Mouse (Mus musculus) midbrain, postnatal 0 days (tissue): ENCODE measurements around the gene Med15. TPM values are rescaled to one million over a fixed set of nuclear protein-coding genes. Genes with fewer than 3 reads are reported as not detected.

Source experiments
- ATAC-seq: fragments of 200-750 bp; cut with Nextera tagmentation; 2 replicates; pipeline ENCODE4 v1.8.0; 2017; ENCODE audit warnings: moderate number of reproducible peaks, mild to moderate bottlenecking, moderate TSS enrichment, moderate library complexity; ENCODE audit not compliant: low FRiP score
- DNase-seq: peaks from one replicate; pipeline ENCODE4 v3.0.0-alpha.2; 2015; ENCODE audit warnings: low spot score
- H3K27ac ChIP-seq: fragments of 300-500 bp; sonication (generic); 2 replicates; pipeline ENCODE4 v1.5.1; 2014; ENCODE audit warnings: low read depth, mild to moderate bottlenecking, low read length, mixed read lengths
- H3K27me3 ChIP-seq: fragments of 300-500 bp; sonication (generic); 2 replicates; pipeline ENCODE4 v1.6.1; 2014; ENCODE audit warnings: low read length, control low read depth, mixed read lengths; ENCODE audit not compliant: insufficient read depth
- H3K36me3 ChIP-seq: fragments of 300-500 bp; sonication (generic); 2 replicates; pipeline ENCODE4 v1.6.1; 2014; ENCODE audit warnings: low read length, control low read depth, mixed read lengths; ENCODE audit not compliant: insufficient read depth
- H3K4me1 ChIP-seq: fragments of 300-500 bp; sonication (generic); 2 replicates; pipeline ENCODE4 v1.6.1; 2014; ENCODE audit warnings: mild to moderate bottlenecking, control low read depth, antibody characterized with exemption, low read length, mixed read lengths; ENCODE audit not compliant: insufficient read depth
- H3K4me2 ChIP-seq: fragments of 300-500 bp; sonication (generic); 2 replicates; pipeline ENCODE4 v1.6.1; 2014; ENCODE audit warnings: low read depth, mild to moderate bottlenecking, low read length, mixed read lengths; ENCODE audit not compliant: poor library complexity, severe bottlenecking
- H3K4me3 ChIP-seq: fragments of 300-500 bp; sonication (generic); 2 replicates; pipeline ENCODE4 v1.5.1; 2014; ENCODE audit warnings: low read depth, mild to moderate bottlenecking, low read length, moderate library complexity
- H3K9ac ChIP-seq: fragments of 300-500 bp; sonication (generic); replicated peaks from 2 replicates; pipeline ENCODE4 v1.6.1; 2014; ENCODE audit warnings: mild to moderate bottlenecking, low read length, moderate library complexity, mixed read lengths; ENCODE audit not compliant: poor library complexity, severe bottlenecking
- H3K9me3 ChIP-seq: fragments of 300-500 bp; sonication (generic); 2 replicates; pipeline ENCODE4 v1.6.1; 2016; ENCODE audit warnings: low read length, control low read depth
- CTCF ChIP-seq: IDR thresholded peaks from 2 replicates; pipeline ENCODE4 v1.5.1; 2016; ENCODE audit warnings: antibody characterized with exemption, mild to moderate bottlenecking
- WGBS: fragments of 180-500 bp; shearing (Covaris S2); extraction: QIAGEN DNeasy Blood & Tissue Kit; methylation state at CpG from one replicate; pipeline ENCODE4 v1.1.7; 2014; 5-methylcytosine and 5-hydroxymethylcytosine counted together
- polyA plus RNA-seq: library from polyadenylated mRNA; unstranded; fragments of >200 nt; fragmentation: Nextera tagmentation; extraction: Ambion mirVana; gene quantifications from 2 replicates; pipeline ENCODE4 v1.2.1, GENCODE M21; 2015
- total RNA-seq: library from RNA; depleted of rRNA; stranded (reverse); fragments of >200 nt; gene quantifications from 2 replicates; pipeline ENCODE4 v1.2.3, GENCODE M21; 2014

Med15 gene
- total and polyA plus RNA-seq, 2 experiments from 2014 or later = 49.3 to 58.3 TPM

DNA sequence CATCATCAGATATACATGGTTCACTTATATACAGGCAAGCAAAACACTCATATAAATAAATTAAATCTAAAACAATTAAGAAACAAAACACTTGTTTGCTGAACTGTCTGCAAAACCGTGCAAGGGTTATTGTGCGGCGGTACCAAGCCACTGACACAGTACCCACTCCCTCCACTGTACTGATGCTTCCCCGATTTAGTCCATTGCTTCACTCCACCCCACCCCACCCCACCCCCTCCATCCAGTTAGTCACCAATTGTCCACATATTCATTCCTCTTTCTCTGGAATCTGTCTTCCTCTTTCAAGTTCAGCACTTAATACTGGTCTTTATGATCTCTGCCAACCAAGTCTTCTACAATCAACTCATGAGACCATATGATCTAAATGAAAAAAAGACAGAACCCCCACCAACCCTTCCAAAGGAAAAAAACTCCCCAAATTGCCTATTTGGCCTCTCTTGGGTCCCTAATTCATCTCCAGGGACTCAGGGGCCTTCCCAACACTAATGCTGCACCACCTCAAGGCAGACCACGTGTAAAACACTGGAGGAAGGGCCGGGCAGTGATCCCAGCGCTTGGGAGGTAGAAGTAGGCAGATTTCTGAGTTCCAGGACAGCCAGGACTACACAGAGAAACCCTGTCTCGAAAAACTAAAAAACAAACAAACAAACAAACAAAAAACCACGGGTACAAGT is 11.4 kb downstream of the Med15 start:
- ATAC-seq (no peak), DNase-seq (no peak)
- Histone ChIP-seq H3K9me3 (no peaks in the 10 kb centered on the region), H3K4me1 (peaks cover 12% of the 10 kb centered on the region), H3K36me3 (no peaks in the 10 kb centered on the region), H3K27me3 (no peaks in the 10 kb centered on the region), H3K9ac (peak overlapping the region; percentile 77), H3K4me3 (peak overlapping the region; percentile 84), H3K27ac (no peak overlapping the region), H3K4me2 (peak overlapping the region; percentile 92)
- no peak for TF ChIP-seq CTCF
- 71% methylated on average over 9 of the region's 9 CpGs for WGBS

DNA sequence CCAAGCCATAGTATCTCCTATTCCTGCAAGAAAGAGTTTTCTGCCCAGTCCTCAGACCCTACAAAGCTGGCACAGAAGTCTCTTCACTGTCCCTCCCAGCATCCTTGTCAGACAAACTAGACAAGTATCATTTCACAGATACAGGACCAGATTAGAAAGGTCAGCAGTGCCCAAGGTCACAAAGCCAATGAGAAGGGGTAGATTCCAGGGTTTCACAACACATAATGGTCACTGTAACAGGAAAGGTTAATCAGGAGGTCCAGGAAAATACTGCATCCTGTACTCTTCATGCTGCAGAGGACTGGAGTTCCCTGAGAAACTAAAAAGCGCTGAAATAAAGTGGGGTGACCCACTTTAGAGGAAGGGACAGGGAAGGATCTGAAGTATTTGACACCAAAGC is 14.9 kb downstream of the Med15 start:
- no peak for ATAC-seq
- Histone ChIP-seq H3K4me1 (peaks cover 12% of the 10 kb centered on the region), H3K27me3 (no peaks in the 10 kb centered on the region), H3K36me3 (no peaks in the 10 kb centered on the region), H3K9me3 (no peaks in the 10 kb centered on the region), H3K4me3 (no peak overlapping the region), H3K27ac (no peak overlapping the region), H3K9ac (no peak overlapping the region), H3K4me2 (no peak overlapping the region)
- 93% methylated on average over 1 of the region's 1 CpGs for WGBS
- TF ChIP-seq CTCF = no peak
- no peak for DNase-seq

DNA sequence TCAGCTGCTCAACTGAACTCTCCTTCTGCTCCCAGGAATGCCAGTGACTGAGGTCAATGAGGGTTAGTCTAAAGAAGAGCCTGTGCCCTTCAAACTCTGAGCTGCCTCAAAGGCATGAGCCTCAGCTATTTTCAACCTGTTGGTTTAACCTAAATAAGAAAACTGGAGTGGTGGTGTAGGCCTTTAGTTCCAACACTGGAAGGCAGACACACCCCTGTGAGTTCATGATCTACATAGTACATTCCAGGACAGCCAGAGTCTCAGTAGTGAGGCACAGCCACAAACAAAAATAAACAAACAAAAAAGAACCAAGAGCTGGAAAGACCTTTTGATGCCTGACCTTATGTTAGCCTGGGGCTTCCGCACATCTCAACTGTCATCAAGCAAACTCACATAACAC is 25.1 kb downstream of the Med15 start:
- Histone ChIP-seq H3K36me3 (no peaks in the 10 kb centered on the region), H3K4me1 (no peaks in the 10 kb centered on the region), H3K9ac (no peak overlapping the region), H3K27me3 (no peaks in the 10 kb centered on the region), H3K4me3 (no peak overlapping the region), H3K9me3 (no peaks in the 10 kb centered on the region), H3K4me2 (no peak overlapping the region), H3K27ac (no peak overlapping the region)
- TF ChIP-seq CTCF = no peak
- ATAC-seq (no peak), DNase-seq (no peak)
- WGBS = 89% methylated on average over 1 of the region's 1 CpGs

DNA sequence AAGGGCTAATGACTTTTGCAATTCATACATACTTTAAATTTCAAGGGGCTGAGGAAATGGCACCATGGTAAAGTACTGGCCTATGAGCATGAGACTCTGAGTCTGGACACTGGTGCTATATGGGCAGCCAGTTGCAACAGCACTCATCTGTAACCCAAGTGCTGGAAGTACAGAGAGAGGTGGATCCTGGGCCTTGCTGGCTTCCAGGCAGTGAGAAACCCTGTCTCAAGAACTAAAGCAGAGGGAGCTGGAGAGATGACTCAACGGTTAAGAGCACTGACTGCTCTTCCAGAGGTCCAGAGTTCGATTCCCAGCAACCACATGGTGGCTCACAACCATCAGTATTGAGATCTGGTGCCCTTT is 31.7 kb downstream of the Med15 start:
- peaks cover 16% of the 10 kb centered on the region for H3K36me3 ChIP-seq
- 89% methylated on average over 2 of the region's 2 CpGs for WGBS
- ATAC-seq = no peak
- H3K4me1 ChIP-seq = no peaks in the 10 kb centered on the region
- H3K27ac ChIP-seq = no peak overlapping the region
- no peak overlapping the region for H3K9ac ChIP-seq
- no peak for TF ChIP-seq CTCF
- no peak for DNase-seq
- no peaks in the 10 kb centered on the region for H3K27me3 ChIP-seq
- H3K4me2 ChIP-seq = no peak overlapping the region
- no peak overlapping the region for H3K4me3 ChIP-seq
- no peaks in the 10 kb centered on the region for H3K9me3 ChIP-seq

DNA sequence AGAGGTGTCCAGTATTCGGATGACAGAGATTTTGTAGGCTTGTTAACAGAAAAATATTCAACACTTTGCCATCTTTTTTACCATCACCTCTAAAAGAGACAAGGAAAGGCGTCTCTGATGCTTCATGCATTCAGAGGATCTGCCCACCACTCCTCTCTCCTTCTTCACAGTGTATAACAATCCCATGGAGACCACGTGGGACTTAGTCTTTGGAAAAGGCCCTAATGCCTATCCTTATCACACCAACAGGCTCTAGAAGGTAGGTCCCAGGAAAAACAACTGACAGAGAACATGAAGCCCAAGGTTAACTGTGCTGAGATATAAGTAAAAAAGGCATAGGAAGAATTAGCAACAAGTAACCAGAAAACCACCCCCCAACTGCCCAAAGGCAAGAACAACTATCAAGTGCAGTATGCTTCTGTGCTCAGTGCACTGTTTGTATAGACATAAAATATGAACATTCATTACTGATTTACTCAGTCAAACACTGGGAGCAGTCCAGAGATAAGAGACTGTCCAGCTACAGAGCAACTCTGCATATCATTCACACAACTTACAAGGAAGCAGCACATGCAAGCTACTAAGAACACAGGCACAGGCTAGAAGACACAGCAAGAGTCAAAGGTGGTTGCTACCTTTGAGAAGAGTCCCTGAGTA is 32.2 kb downstream of the Med15 start:
- no peak overlapping the region for H3K4me2 ChIP-seq
- no peaks in the 10 kb centered on the region for H3K4me1 ChIP-seq
- H3K4me3 ChIP-seq = no peak overlapping the region
- no peaks in the 10 kb centered on the region for H3K9me3 ChIP-seq
- ATAC-seq = no peak
- no peak overlapping the region for H3K9ac ChIP-seq
- DNase-seq = no peak
- TF ChIP-seq CTCF = no peak
- no peak overlapping the region for H3K27ac ChIP-seq
- H3K27me3 ChIP-seq = no peaks in the 10 kb centered on the region
- 92% methylated on average over 3 of the region's 3 CpGs for WGBS
- H3K36me3 ChIP-seq = peaks cover 19% of the 10 kb centered on the region

DNA sequence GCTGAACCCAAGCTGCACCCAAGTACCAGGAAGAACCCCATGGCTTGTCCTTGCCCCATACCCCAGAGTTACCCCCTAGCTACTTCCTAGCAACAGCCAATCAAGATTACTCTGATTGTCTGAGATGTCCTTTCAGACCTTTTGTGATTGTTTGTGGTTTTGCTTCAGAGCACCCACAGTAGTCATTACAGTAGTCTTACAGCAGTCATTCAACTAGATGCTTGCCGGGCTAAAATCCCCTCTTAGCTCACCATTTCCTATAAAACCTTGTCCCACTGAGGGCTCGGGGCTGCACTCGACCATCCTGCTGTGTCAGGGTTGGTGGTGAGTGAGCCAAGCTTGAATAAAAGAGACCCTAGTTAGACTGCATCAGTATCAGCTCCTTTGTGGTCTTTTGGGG is 37.8 kb downstream of the Med15 start:
- Histone ChIP-seq H3K27ac (no peak overlapping the region), H3K9ac (no peak overlapping the region), H3K4me2 (no peak overlapping the region), H3K36me3 (peaks cover 24% of the 10 kb centered on the region), H3K4me3 (no peak overlapping the region), H3K4me1 (no peaks in the 10 kb centered on the region), H3K9me3 (no peaks in the 10 kb centered on the region), H3K27me3 (no peaks in the 10 kb centered on the region)
- ATAC-seq (no peak), DNase-seq (no peak)
- TF ChIP-seq CTCF = no peak
- 87% methylated on average over 3 of the region's 3 CpGs for WGBS
